Mouse (Mus musculus) olfactory bulb, adult 2 months (tissue): ENCODE results near the gene Ciao2a. TPM values are rescaled to one million over a fixed set of nuclear protein-coding genes. Genes with fewer than 3 reads are reported as not detected.

Source experiments
- H3K27ac ChIP-seq: fragments of 200-500 bp; 2 replicates; pipeline ENCODE4 v1.5.1; 2012; ENCODE audit warnings: low read depth, low read length; ENCODE audit not compliant: insufficient read depth
- H3K4me1 ChIP-seq: fragments of 200-500 bp; 2 replicates; pipeline ENCODE4 v1.6.1; 2012; ENCODE audit warnings: low read length; ENCODE audit not compliant: control insufficient read depth, insufficient read depth
- H3K4me3 ChIP-seq: fragments of 200-500 bp; 2 replicates; pipeline ENCODE4 v1.5.1; 2012; ENCODE audit warnings: mild to moderate bottlenecking, low read depth, low read length, moderate library complexity; ENCODE audit not compliant: insufficient read depth
- CTCF ChIP-seq: fragments of 200-500 bp; IDR thresholded peaks from 2 replicates; pipeline ENCODE4 v1.5.1; 2012; ENCODE audit warnings: low read depth, mild to moderate bottlenecking, low read length, moderate library complexity; ENCODE audit not compliant: insufficient read depth
- POLR2A ChIP-seq: fragments of 200-500 bp; IDR thresholded peaks from 2 replicates; pipeline ENCODE4 v1.6.1; 2012; ENCODE audit warnings: mild to moderate bottlenecking, low read depth, low read length, moderate library complexity; ENCODE audit not compliant: insufficient read depth
- WGBS: fragments of 180-500 bp; shearing (Covaris S2); methylation state at CpG from one replicate; pipeline ENCODE4 v1.1.7; 2018; 5-methylcytosine and 5-hydroxymethylcytosine counted together
- polyA plus RNA-seq: library from polyadenylated mRNA; stranded (reverse); fragments of >200 nt; gene quantifications from 2 replicates; pipeline ENCODE4 v1.2.4, GENCODE M21; 2012; ENCODE audit warnings: low replicate concordance; ENCODE audit not compliant: missing spikeins, insufficient read depth, insufficient read length

Gene Ciao2a
- polyA plus RNA-seq, 1 experiment = not detected

DNA sequence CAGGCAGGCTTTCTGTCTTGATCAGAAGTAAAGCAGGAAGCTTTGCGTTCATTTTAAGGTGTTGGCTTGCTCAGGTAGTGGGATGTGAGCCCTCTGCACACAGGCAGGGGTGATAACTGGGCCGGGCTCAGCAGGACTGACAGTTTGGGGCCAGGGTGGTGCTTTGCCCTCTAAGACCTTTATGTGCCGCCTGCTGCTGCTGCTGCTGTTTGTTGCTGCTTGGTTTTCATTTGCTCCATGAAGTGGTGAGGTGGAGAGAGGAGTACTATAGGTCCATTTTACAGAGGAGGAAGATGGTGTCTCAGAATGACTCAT is 56.2 kb downstream of the Ciao2a start:
- peaks cover 4% of the 10 kb centered on the region for H3K4me1 ChIP-seq
- 89% methylated on average over 3 of the region's 3 CpGs for WGBS
- H3K27ac ChIP-seq = no peak overlapping the region
- TF ChIP-seq POLR2A (no peak), CTCF (no peak)
- H3K4me3 ChIP-seq = no peak overlapping the region

DNA sequence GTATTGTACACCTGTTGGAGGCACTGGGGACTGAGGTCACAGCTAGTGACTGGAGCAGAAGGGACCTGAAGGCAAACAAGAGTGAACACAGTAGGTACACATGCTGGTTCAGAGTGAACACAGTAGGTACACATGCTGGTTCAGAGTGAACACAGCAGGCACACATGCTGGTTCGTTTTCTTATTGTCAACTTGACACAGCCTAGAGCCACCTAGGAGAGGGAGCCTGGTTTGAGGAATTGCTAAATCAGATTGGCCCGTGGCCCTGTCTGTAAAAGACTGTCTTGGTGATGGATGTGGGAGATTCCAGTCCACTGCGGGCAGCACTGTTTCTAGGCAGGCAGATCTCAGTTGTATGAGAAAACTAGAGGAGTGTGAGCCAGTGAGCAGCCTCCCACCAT is 56.6 kb downstream of the Ciao2a start:
- no peak overlapping the region for H3K4me3 ChIP-seq
- H3K4me1 ChIP-seq = peaks cover 2% of the 10 kb centered on the region
- no peak overlapping the region for H3K27ac ChIP-seq
- WGBS = 90% methylated on average over 3 of the region's 3 CpGs
- TF ChIP-seq CTCF = no peak
- TF ChIP-seq POLR2A = no peak

DNA sequence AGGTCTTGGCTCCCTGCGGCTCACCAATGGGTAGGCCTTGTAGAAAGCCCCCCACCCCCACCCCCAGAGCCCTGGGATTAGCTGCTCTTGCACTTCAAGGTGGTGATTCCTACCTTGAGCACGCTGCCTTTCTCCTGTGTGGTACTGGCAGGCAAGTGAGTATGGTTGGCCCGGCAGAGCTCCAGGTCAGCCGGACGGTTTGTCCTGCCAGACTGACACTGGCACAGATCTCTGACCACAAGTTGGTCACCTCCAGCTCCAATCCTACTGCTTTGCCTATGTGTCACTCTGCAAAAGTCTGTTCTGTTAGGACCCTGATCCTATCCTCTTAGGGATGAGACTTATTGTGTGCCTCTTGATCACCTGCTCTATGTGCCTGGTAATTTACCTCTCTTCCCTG is 58.2 kb downstream of the Ciao2a start:
- WGBS = 81% methylated on average over 5 of the region's 5 CpGs
- TF ChIP-seq CTCF (no peak), POLR2A (no peak)

DNA sequence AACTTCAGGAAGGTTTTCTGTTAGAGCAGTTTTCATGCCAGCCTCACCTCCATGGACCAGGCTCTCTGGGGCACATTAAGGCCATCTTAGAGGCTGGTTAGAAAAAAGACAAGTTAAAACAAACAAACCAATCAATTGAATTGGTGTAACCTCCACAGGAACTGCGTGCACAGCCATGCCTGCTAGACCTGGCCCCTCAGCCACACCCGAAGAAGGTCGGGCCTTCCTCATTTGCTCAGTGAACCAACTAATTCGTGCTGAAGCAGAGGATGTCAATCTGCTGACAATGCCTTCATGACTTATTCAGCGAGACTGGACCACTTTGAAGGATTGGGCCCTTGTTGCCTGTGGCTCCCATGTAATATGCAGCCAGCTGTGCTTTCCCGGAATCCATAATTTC is 60.0 kb downstream of the Ciao2a start:
- Histone ChIP-seq H3K4me1 (no peaks in the 10 kb centered on the region), H3K27ac (no peak overlapping the region), H3K4me3 (no peak overlapping the region)
- TF ChIP-seq POLR2A (no peak), CTCF (no peak)
- WGBS = 55% methylated on average over 6 of the region's 6 CpGs

More for the DNA sequence above, 58.2 kb downstream of the Ciao2a start:
- Histone ChIP-seq H3K27ac (no peak overlapping the region), H3K4me3 (no peak overlapping the region), H3K4me1 (no peaks in the 10 kb centered on the region)

Other genes starting within 250 kb of the Ciao2a start
- gene Pclaf, start 236.4 kb upstream of the Ciao2a start, polyA plus RNA-seq = not detected in 2 replicates
- 109 TPM in 1 of 2 replicates, not detected in the other for gene Trip4, start 217.8 kb upstream of the Ciao2a start, polyA plus RNA-seq
- gene Csnk1g1, start 217.7 kb upstream of the Ciao2a start, polyA plus RNA-seq = 103 TPM in 1 of 2 replicates, not detected in the other
- gene Ppib, start 66.4 kb upstream of the Ciao2a start, polyA plus RNA-seq = not detected in 2 replicates
- not detected in 2 replicates for gene Snx22, start 56.9 kb upstream of the Ciao2a start, polyA plus RNA-seq
- not detected in 2 replicates for gene Snx1, start within 50 bp of the Ciao2a start, polyA plus RNA-seq
- gene Dapk2, start 31.6 kb downstream of the Ciao2a start, polyA plus RNA-seq = not detected in 2 replicates
- 148 and 162 TPM in 2 replicates for gene Herc1, start 223.8 kb downstream of the Ciao2a start, polyA plus RNA-seq